Mouse (Mus musculus) liver, embryonic 13.5 days (tissue): ENCODE measurements around the gene Nbea. TPM values are rescaled to one million over a fixed set of nuclear protein-coding genes. Genes with fewer than 3 reads are reported as not detected.

ENCODE experiments used
- ATAC-seq: fragments of 200-750 bp; cut with Nextera tagmentation; 2 replicates; pipeline ENCODE4 v1.8.0; 2017; ENCODE audit warnings: low read depth, mild to moderate bottlenecking, moderate number of reproducible peaks, moderate library complexity
- DNase-seq: peaks from one replicate; pipeline ENCODE4 v3.0.0; 2022
- H3K27ac ChIP-seq: fragments of 300-500 bp; sonication (generic); 2 replicates; pipeline ENCODE4 v1.5.1; 2015; ENCODE audit warnings: moderate library complexity, mild to moderate bottlenecking, inconsistent platforms
- H3K27me3 ChIP-seq: fragments of 300-500 bp; sonication (generic); 2 replicates; pipeline ENCODE4 v1.6.1; 2015; ENCODE audit warnings: mild to moderate bottlenecking, inconsistent platforms
- H3K36me3 ChIP-seq: fragments of 300-500 bp; sonication (generic); 2 replicates; pipeline ENCODE4 v1.6.1; 2015; ENCODE audit warnings: mild to moderate bottlenecking, inconsistent platforms
- H3K4me1 ChIP-seq: fragments of 300-500 bp; sonication (generic); replicated peaks from 2 replicates; pipeline ENCODE4 v1.6.1; 2015; ENCODE audit warnings: inconsistent platforms
- H3K4me2 ChIP-seq: fragments of 300-500 bp; sonication (generic); 2 replicates; pipeline ENCODE4 v1.6.1; 2015; ENCODE audit warnings: inconsistent platforms, mild to moderate bottlenecking, moderate library complexity
- H3K4me3 ChIP-seq: fragments of 300-500 bp; sonication (generic); replicated peaks from 2 replicates; pipeline ENCODE4 v1.5.1; 2015; ENCODE audit warnings: mild to moderate bottlenecking, inconsistent platforms
- H3K9ac ChIP-seq: fragments of 300-500 bp; sonication (generic); 2 replicates; pipeline ENCODE4 v1.6.1; 2015; ENCODE audit warnings: mild to moderate bottlenecking, inconsistent platforms
- H3K9me3 ChIP-seq: fragments of 300-500 bp; sonication (generic); replicated peaks from 2 replicates; pipeline ENCODE4 v1.6.1; 2016; ENCODE audit warnings: inconsistent platforms
- WGBS: fragments of 180-500 bp; shearing (Covaris S2); methylation state at CpG from one replicate; pipeline ENCODE4 v1.1.7; 2015; ENCODE audit not compliant: insufficient replicate concordance; 5-methylcytosine and 5-hydroxymethylcytosine counted together
- polyA plus RNA-seq: library from polyadenylated mRNA; unstranded; fragments of >200 nt; fragmentation: Nextera tagmentation; extraction: Ambion mirVana; gene quantifications from 2 replicates; pipeline ENCODE4 v1.2.1, GENCODE M21; 2015

Gene Nbea
- polyA plus RNA-seq, 1 experiment from 2014 or later, result 1.2 TPM

DNA sequence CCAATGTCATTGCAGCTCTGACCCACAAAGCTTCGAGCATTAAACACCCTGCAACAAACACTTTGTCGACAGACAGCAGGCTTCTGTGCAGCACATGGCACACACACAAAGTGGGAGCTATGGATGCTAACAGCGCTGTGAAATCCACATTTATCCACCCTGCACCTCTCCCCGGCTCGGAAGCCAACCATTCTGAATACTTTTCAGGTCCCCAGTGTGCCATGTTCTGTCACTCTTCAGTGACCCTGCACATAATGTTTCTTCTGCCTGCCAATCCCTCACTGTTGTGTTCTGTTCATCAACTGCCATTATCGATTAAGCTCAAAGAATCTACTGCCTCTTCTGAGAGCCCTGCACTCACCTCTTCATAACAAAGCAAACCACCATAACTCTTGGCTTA is 449.8 kb downstream of the Nbea start:
- Histone ChIP-seq H3K27me3 (no peaks in the 10 kb centered on the region), H3K27ac (no peak overlapping the region), H3K36me3 (no peaks in the 10 kb centered on the region), H3K9ac (no peak overlapping the region), H3K4me1 (no peaks in the 10 kb centered on the region), H3K9me3 (no peaks in the 10 kb centered on the region), H3K4me3 (no peak overlapping the region), H3K4me2 (no peak overlapping the region)
- no peak for ATAC-seq
- no peak for DNase-seq
- WGBS, result 69% methylated on average over 6 of the region's 6 CpGs

DNA sequence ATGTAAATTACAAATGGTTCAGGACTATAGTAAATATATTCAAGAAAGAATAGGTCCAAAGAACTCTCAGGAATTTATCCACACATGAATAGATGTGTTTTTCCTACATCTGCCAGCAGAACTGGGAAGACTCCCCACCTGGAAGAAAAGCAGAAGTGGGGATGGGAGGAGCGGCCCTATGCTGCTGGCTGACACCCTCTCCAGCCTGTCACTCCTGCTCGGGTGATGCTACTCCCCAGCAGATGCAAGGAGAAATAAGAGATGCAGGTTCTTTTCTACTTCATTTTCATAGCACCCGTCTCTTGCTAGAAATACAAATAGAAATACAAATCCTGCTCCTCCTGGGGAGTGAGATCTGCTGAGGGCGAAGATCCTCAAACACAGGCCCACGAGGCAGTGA is 453.0 kb downstream of the Nbea start:
- ATAC-seq, result no peak
- Histone ChIP-seq H3K4me1 (no peaks in the 10 kb centered on the region), H3K27ac (no peak overlapping the region), H3K27me3 (no peaks in the 10 kb centered on the region), H3K9me3 (no peaks in the 10 kb centered on the region), H3K36me3 (no peaks in the 10 kb centered on the region), H3K9ac (no peak overlapping the region), H3K4me2 (no peak overlapping the region), H3K4me3 (no peak overlapping the region)
- WGBS, result 56% methylated on average over 5 of the region's 5 CpGs
- no peak for DNase-seq

DNA sequence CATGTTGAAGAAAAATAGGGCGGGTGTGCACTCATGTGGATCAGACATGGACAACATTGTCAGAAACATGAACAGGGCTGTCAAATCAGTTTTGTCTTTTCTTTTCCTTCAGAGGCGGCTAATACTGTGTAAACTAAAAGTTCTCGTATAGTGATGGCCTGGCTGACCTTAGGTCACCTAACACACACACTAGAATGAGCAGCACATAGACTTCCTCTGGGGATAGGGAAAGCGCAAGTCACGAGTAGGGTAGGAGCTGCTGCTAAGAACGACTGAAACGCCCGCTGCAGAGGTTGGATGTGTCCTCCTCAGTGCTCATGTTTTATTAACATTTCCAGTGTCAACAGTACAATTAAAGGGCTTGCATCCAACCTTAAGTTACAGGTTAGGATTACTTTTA is 453.4 kb downstream of the Nbea start:
- Histone ChIP-seq H3K4me1 (no peaks in the 10 kb centered on the region), H3K27me3 (no peaks in the 10 kb centered on the region), H3K36me3 (no peaks in the 10 kb centered on the region), H3K4me3 (no peak overlapping the region), H3K9ac (no peak overlapping the region), H3K4me2 (no peak overlapping the region), H3K9me3 (no peaks in the 10 kb centered on the region), H3K27ac (no peak overlapping the region)
- ATAC-seq (no peak), DNase-seq (no peak)
- whole genome bisulfite sequencing, result 64% methylated on average over 8 of the region's 8 CpGs

DNA sequence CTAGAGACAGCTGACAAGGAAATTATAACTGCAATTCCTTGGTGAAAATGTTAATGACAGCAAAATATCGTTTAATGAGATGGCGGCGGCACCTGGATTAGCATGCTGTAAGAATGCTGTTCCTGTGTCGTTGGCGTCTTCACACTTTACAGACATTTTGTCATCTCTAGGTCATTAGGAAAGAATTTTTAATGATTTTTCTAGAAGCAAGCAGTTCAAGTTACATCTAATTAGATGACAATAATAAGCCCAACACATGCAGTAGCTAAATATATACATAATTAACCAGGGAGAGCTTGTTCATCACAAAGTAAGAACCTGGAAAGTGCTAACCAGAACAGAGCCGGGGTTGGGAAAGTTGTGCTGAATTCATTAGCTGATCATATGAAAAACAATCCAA is 469.2 kb downstream of the Nbea start:
- Histone ChIP-seq H3K9ac (no peak overlapping the region), H3K4me2 (no peak overlapping the region), H3K27ac (no peak overlapping the region), H3K4me1 (no peaks in the 10 kb centered on the region), H3K36me3 (no peaks in the 10 kb centered on the region), H3K4me3 (no peak overlapping the region), H3K9me3 (no peaks in the 10 kb centered on the region), H3K27me3 (no peaks in the 10 kb centered on the region)
- 78% methylated on average over 6 of the region's 6 CpGs for WGBS
- no peak for DNase-seq
- ATAC-seq, result no peak

DNA sequence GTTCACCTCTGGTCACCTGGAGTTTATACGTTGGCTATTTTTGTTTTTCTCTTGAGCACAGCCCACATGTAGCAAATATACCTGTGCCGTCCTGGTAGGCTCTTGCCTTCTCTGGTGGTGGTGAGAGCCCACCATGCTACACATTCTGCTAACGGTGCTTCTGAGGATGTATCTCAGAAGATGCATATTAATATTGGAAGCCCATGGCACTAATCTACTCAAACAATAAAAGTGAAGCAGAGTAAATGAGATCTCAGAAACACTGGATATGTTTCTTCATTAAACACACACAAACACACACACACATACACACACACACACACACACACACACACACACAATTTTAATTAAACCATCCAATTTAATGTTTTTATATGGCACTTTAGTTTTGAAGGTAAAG is 469.6 kb downstream of the Nbea start:
- Histone ChIP-seq H3K9me3 (no peaks in the 10 kb centered on the region), H3K4me3 (no peak overlapping the region), H3K36me3 (no peaks in the 10 kb centered on the region), H3K4me1 (no peaks in the 10 kb centered on the region), H3K4me2 (no peak overlapping the region), H3K27ac (no peak overlapping the region), H3K27me3 (no peaks in the 10 kb centered on the region), H3K9ac (no peak overlapping the region)
- no peak for DNase-seq
- ATAC-seq, result no peak
- 74% methylated on average over 3 of the region's 3 CpGs for WGBS

DNA sequence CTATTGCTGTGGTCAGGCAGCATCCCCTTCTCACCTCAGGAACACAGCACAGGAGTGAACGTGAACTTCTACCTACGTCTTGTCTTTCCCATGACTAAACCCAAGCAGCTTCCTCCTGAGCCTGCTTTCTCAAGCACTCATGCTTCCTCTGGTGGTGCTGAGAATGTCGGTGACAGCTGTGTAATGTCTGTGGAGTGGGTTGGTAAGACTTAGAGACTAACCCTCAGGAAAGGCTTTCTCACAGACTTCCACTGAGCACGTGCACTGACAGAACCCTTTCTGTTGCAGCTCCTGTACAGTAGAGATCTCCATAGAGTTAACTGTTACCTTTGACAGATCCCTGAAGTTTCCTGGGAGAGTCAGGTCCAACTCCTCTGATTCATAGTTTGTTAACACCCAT is 473.2 kb downstream of the Nbea start:
- Histone ChIP-seq H3K36me3 (no peaks in the 10 kb centered on the region), H3K27ac (no peak overlapping the region), H3K4me1 (no peaks in the 10 kb centered on the region), H3K4me2 (no peak overlapping the region), H3K9ac (no peak overlapping the region), H3K9me3 (no peaks in the 10 kb centered on the region), H3K27me3 (no peaks in the 10 kb centered on the region), H3K4me3 (no peak overlapping the region)
- WGBS, result 65% methylated on average over 4 of the region's 4 CpGs
- DNase-seq (no peak), ATAC-seq (no peak)

DNA sequence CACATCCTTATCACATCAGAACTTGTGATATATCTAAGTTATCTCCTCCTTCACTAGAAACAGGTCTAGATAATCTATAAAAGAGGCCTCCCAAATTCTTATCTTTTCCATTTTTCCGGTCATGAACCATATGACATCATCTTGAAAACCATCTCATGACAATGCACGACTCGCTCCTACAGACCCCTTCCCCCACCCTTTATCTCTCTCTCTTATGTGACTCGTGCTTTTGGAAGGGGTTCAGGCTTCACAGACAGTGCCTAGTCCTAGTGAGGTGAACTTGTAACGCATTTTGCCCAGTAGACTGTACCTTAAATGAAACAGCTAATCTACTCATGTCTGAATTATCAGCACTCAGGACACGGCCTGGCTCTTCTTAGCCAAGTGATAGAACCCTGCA is 481.9 kb downstream of the Nbea start:
- H3K4me3 ChIP-seq, result no peak overlapping the region
- 37% methylated on average over 6 of the region's 6 CpGs for WGBS
- no peaks in the 10 kb centered on the region for H3K9me3 ChIP-seq

DNA sequence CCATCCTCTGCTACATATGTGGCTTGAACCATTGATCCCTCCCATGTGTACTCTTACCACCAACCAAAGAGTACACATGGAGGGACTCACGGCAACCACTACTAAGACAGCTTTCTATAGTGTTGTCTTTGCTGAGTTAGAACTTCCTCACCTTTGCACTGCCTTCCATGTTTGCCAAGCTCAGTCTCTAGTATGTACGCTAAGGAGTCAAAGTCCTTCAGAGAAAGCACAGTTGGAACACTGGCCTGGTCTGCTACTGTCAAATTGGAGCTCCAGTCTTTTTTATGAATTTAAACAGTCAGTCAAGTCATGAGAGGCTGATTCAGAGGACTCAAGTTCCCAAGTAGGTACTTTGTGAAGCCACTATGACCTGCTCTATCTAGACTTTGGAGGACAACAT is 486.3 kb downstream of the Nbea start:
- DNase-seq (no peak), ATAC-seq (no peak)
- Histone ChIP-seq H3K4me1 (no peaks in the 10 kb centered on the region), H3K36me3 (no peaks in the 10 kb centered on the region), H3K27ac (no peak overlapping the region), H3K9me3 (no peaks in the 10 kb centered on the region), H3K9ac (no peak overlapping the region), H3K4me2 (no peak overlapping the region), H3K4me3 (no peak overlapping the region), H3K27me3 (no peaks in the 10 kb centered on the region)
- 68% methylated on average over 2 of the region's 2 CpGs for WGBS

More for the DNA sequence above, 481.9 kb downstream of the Nbea start:
- Histone ChIP-seq H3K4me1 (no peaks in the 10 kb centered on the region), H3K27ac (no peak overlapping the region), H3K27me3 (no peaks in the 10 kb centered on the region), H3K9ac (no peak overlapping the region), H3K4me2 (no peak overlapping the region), H3K36me3 (no peaks in the 10 kb centered on the region)
- ATAC-seq (no peak), DNase-seq (no peak)

DNA sequence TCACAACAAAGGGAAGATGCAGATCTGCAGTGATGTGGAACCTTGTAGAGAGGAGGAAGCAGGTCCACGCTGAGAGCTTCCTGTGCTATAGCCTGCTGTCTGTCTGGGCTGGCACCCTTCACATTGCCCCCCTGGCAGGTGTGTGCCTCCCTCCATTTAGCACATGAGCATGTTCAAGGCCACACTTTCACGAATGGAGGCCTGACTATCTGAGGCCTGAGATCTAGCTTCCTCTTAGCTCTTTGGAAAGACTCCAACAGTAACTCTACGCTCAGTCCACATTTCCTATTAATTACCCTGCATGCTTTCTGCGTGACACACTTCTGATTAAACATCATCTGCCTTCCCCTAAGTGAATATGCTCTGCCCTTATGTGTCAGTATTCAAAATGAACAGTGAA is 490.4 kb downstream of the Nbea start:
- Histone ChIP-seq H3K9ac (no peak overlapping the region), H3K9me3 (no peaks in the 10 kb centered on the region), H3K27ac (no peak overlapping the region), H3K4me2 (no peak overlapping the region), H3K36me3 (no peaks in the 10 kb centered on the region), H3K4me1 (no peaks in the 10 kb centered on the region), H3K4me3 (no peak overlapping the region), H3K27me3 (no peaks in the 10 kb centered on the region)
- 37% methylated on average over 4 of the region's 4 CpGs for WGBS
- ATAC-seq, result no peak
- no peak for DNase-seq

DNA sequence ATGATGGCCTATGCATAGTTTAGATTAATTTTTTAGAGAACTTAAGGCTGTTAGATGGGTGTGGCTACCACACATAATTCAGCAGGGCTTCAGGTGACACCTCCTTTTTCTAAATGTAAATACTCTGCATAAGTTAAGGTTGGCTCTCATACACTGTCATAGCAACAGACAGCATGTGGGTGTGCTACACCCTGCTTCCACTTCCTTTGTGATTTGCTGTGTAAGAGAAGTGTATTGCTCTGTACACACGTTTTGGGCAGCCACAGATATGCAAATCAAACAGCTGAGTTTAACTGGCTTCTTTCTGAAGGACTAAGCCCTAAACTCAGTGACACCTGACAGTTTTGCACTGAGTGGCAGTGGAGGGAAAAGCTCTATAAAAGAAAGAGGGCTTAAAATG is 495.4 kb downstream of the Nbea start:
- Histone ChIP-seq H3K36me3 (no peaks in the 10 kb centered on the region), H3K27ac (no peak overlapping the region), H3K27me3 (no peaks in the 10 kb centered on the region), H3K9me3 (no peaks in the 10 kb centered on the region), H3K9ac (no peak overlapping the region), H3K4me1 (no peaks in the 10 kb centered on the region), H3K4me2 (no peak overlapping the region), H3K4me3 (no peak overlapping the region)
- DNase-seq (no peak), ATAC-seq (no peak)
- WGBS, result 11% methylated on average over 1 of the region's 1 CpGs

DNA sequence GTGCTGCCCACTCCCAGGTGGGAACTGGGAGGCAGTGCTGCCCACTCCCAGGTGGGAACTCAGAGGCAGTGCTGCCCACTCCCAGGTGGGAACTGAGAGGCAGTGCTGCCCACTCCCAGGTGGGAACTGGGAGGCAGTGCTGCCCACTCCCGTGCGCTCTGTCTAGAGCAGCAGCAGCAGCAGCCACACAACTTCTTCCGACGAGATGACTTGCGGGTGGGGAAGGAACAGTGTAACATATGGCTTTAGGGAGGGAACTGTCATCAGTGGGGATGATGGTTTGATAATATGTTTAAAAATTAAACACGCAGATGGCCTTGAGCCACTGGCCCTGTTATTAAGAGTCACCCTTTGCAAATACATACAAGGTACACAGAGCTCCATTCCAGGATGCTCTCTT is 496.5 kb downstream of the Nbea start:
- Histone ChIP-seq H3K4me1 (no peaks in the 10 kb centered on the region), H3K27ac (no peak overlapping the region), H3K36me3 (no peaks in the 10 kb centered on the region), H3K9ac (no peak overlapping the region), H3K4me3 (no peak overlapping the region), H3K27me3 (no peaks in the 10 kb centered on the region), H3K4me2 (no peak overlapping the region), H3K9me3 (no peaks in the 10 kb centered on the region)
- ATAC-seq, result no peak
- no peak for DNase-seq
- WGBS, result 80% methylated on average over 6 of the region's 6 CpGs

DNA sequence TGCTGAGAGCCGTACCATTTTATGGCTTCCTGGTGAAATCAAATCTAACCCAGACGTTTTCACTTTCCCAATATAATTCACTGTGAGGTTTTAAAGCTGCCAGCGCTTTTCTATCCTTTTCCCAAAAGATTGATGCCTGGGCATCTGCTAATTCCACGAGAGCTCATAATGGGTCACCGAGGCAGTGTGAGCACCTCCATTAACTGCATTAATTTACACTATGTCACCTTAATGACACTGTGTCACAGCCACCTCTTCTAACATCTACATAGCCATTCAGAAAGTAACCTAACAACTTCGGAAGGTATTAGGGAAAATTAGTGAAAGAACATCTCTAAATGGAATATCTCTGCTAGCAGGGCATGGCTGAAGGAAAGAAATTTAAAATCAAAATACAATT is 497.9 kb downstream of the Nbea start:
- Histone ChIP-seq H3K27me3 (no peaks in the 10 kb centered on the region), H3K9me3 (no peaks in the 10 kb centered on the region), H3K27ac (no peak overlapping the region), H3K9ac (no peak overlapping the region), H3K4me1 (no peaks in the 10 kb centered on the region), H3K4me3 (no peak overlapping the region), H3K4me2 (no peak overlapping the region), H3K36me3 (no peaks in the 10 kb centered on the region)
- no peak for ATAC-seq
- WGBS, result 67% methylated on average over 6 of the region's 6 CpGs
- no peak for DNase-seq

DNA sequence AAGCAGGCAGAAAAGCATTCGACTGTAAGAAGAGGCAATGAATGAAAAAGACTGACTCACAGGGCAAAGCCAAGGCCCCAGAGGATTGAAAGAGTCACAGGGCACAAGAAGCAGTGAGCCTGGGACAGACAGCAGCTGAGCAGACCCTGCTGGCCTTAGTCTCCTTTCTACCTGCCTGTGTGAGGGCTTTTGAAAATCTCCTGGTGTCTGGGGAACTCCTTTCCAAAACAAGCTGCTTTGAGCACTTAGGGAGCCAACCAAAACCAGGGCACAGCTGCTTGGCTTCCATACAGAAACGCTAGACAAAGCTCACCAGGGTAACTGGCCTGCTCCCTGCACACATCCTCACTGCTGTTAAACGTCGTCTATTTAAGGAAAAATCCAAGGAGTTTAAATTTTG is 498.6 kb downstream of the Nbea start:
- no peaks in the 10 kb centered on the region for H3K9me3 ChIP-seq
- no peak overlapping the region for H3K4me2 ChIP-seq
- H3K36me3 ChIP-seq, result no peaks in the 10 kb centered on the region
- DNase-seq (no peak), ATAC-seq (no peak)
- no peak overlapping the region for H3K27ac ChIP-seq
- 58% methylated on average over 4 of the region's 4 CpGs for WGBS
- no peak overlapping the region for H3K4me3 ChIP-seq
- no peaks in the 10 kb centered on the region for H3K27me3 ChIP-seq
- no peaks in the 10 kb centered on the region for H3K4me1 ChIP-seq
- no peak overlapping the region for H3K9ac ChIP-seq
